Mouse (Mus musculus): Measurements from ENCODE around the gene Ceacam19. TPM values are rescaled to one million over a fixed set of nuclear protein-coding genes. Genes with fewer than 3 reads are reported as not detected.

The Ceacam19 gene
- polyA plus RNA-seq, 1 experiment, result 0.30 TPM

DNA sequence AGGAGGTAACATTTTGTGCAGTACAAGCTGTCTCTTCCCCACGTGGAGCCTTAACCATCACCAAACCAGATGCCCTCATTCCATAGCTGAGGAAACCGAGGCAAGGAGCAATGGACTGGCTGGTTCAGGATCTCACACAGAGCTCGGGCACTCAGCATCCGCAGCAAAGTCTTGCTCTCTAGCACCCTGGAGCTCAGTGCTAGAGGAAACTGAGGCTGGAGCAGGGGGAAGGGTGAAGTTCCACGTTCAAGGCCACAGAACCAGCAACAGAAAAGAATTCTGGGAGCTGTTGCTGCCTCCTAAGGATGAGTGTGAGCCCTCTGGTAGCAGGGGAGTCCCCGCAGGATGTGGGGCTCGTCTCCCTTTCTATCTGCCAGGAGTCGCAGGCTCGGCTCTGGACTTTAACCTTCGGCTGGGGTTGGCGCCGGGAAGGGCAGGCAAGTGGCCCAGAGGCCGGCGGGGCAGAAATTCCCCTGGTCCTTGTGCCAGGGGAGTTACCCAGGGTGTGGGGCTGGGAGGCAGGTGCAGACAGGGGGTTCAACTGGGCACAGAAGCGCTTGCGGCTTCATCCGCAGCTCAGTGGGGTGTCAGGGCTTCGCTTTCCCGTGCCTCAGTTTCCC lies 44.8 kb downstream of the Ceacam19 start:
- Histone ChIP-seq H3K36me3 (ENCODE audit: control insufficient read depth, insufficient read depth, low read length) (no peaks in the 10 kb centered on the region), H3K4me3 (ENCODE audit: control insufficient read depth, insufficient read depth, low read length) (no peak overlapping the region), H3K27me3 (ENCODE audit: control insufficient read depth, insufficient read depth, low read length) (no peaks in the 10 kb centered on the region), H3K4me1 (replicated peaks; ENCODE audit: control insufficient read depth, insufficient read depth, low read length) (peaks cover 60% of the 10 kb centered on the region), H3K27ac (ENCODE audit: control insufficient read depth, insufficient read depth, low read length) (no peak overlapping the region)
- WGBS, result 78% methylated on average over 19 of the region's 19 CpGs
- DNase-seq, result no peak
- TF ChIP-seq CTCF (IDR thresholded peaks at IDR 0.05; ENCODE audit: borderline replicate concordance, control insufficient read depth, extremely low read depth, insufficient read depth, low read length, poor library complexity), result no peak
- TF ChIP-seq POLR2A (IDR thresholded peaks at IDR 0.05; ENCODE audit: control insufficient read depth, extremely low read depth, insufficient read depth, low read length, poor library complexity), result no peak

DNA sequence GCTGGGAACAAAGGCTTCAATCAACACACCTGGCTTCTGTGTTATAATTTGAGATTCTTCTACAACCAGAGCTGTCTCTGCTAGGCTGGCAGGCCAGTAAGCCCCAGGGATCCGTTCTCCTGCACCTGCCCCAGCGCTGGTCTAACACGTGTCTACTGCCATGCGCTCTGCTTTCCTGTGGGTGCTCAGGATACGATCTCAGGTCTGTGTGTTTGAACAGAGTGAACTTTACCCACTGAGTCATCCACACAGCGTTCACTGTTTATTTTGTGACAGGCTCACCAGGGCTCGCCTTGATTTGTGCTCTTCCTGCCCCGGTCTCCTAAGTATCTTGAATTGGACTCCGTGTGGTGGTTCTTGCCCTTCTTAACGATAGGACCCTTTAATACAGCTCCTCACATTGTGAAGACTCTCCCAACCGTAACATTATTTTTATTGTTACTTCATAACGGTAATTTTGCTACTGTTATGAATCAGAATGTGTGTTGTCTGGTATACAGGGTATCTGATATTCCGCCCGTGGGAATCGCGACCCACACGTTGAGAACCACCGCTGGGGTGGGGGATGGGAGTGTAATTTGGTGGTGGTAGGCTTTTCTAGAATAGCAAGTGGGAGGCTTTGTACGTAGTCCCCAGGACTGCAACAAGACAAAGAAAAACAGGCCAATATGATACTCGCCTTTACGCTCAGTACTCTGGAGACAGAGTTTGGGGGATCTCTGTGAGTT lies 45.9 kb downstream of the Ceacam19 start:
- Histone ChIP-seq H3K27ac (ENCODE audit: control insufficient read depth, insufficient read depth, low read length) (peak overlapping the region; percentile 45; the same call in 1 of the 2 replicates), H3K27me3 (ENCODE audit: control insufficient read depth, insufficient read depth, low read length) (no peaks in the 10 kb centered on the region), H3K36me3 (ENCODE audit: control insufficient read depth, insufficient read depth, low read length) (no peaks in the 10 kb centered on the region), H3K4me3 (ENCODE audit: control insufficient read depth, insufficient read depth, low read length) (no peak overlapping the region), H3K4me1 (replicated peaks; ENCODE audit: control insufficient read depth, insufficient read depth, low read length) (peaks cover 52% of the 10 kb centered on the region)
- TF ChIP-seq POLR2A (IDR thresholded peaks at IDR 0.05; ENCODE audit: control insufficient read depth, extremely low read depth, insufficient read depth, low read length, poor library complexity) (no peak), CTCF (IDR thresholded peaks at IDR 0.05; ENCODE audit: borderline replicate concordance, control insufficient read depth, extremely low read depth, insufficient read depth, low read length, poor library complexity) (no peak)
- peak; percentile 65 for DNase-seq
- WGBS, result 56% methylated on average over 21 of the region's 21 CpGs

DNA sequence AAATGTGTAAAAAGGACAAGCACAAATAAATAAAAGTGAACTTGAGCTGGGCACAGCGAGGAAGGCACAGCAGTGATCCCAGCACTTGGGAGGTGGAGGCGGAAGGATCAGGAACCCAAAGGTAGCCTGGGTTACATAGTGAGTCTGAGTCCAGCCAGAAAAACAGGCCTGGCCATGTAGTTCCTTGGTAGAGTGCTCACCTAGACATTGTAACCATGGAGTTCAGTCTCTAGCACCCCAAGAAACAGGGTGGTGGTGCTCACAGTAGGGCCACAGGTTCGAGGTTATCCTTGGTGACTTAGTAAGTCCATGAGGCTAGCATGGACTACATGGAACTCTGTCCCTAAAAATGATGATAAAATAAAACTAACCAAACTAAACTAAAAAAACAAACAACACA lies 46.8 kb downstream of the Ceacam19 start:
- no peak overlapping the region for H3K4me3 ChIP-seq (ENCODE audit: control insufficient read depth, insufficient read depth, low read length)
- peaks cover 49% of the 10 kb centered on the region for H3K4me1 ChIP-seq (replicated peaks; ENCODE audit: control insufficient read depth, insufficient read depth, low read length)
- H3K27ac ChIP-seq (ENCODE audit: control insufficient read depth, insufficient read depth, low read length), result no peak overlapping the region; the same call in 1 of the 2 replicates
- no peaks in the 10 kb centered on the region for H3K36me3 ChIP-seq (ENCODE audit: control insufficient read depth, insufficient read depth, low read length)
- no peaks in the 10 kb centered on the region for H3K27me3 ChIP-seq (ENCODE audit: control insufficient read depth, insufficient read depth, low read length)
- WGBS, result 97% methylated on average over 3 of the region's 3 CpGs
- TF ChIP-seq POLR2A (IDR thresholded peaks at IDR 0.05; ENCODE audit: control insufficient read depth, extremely low read depth, insufficient read depth, low read length, poor library complexity) (no peak), CTCF (IDR thresholded peaks at IDR 0.05; ENCODE audit: borderline replicate concordance, control insufficient read depth, extremely low read depth, insufficient read depth, low read length, poor library complexity) (no peak)
- no peak for DNase-seq

DNA sequence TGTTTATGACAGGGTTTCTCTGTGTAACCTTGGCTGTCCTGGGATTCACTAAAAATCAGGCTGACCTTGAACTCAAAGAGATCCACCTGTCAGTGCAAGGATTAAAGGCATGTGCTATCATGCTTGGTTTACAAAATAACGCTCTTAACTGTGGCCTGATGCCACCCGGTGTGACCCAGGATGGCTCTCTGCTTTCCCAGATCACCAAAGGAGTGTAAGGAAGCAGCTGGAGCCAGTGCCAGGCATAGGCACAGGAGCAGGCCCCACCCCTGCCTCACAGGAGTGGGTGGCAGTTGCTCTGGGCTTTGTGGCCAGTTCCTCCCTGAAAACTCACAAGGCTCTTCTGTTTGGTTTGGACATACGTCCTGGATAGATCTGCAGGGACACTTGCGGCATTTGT lies 47.4 kb downstream of the Ceacam19 start:
- peaks cover 43% of the 10 kb centered on the region for H3K4me1 ChIP-seq (replicated peaks; ENCODE audit: control insufficient read depth, insufficient read depth, low read length)
- no peak overlapping the region; the same call in 1 of the 2 replicates for H3K27ac ChIP-seq (ENCODE audit: control insufficient read depth, insufficient read depth, low read length)
- H3K36me3 ChIP-seq (ENCODE audit: control insufficient read depth, insufficient read depth, low read length), result no peaks in the 10 kb centered on the region
- 93% methylated on average over 4 of the region's 4 CpGs for WGBS
- H3K4me3 ChIP-seq (ENCODE audit: control insufficient read depth, insufficient read depth, low read length), result no peak overlapping the region
- DNase-seq, result no peak
- H3K27me3 ChIP-seq (ENCODE audit: control insufficient read depth, insufficient read depth, low read length), result no peaks in the 10 kb centered on the region
- no peak for TF ChIP-seq CTCF (IDR thresholded peaks at IDR 0.05; ENCODE audit: borderline replicate concordance, control insufficient read depth, extremely low read depth, insufficient read depth, low read length, poor library complexity)
- no peak for TF ChIP-seq POLR2A (IDR thresholded peaks at IDR 0.05; ENCODE audit: control insufficient read depth, extremely low read depth, insufficient read depth, low read length, poor library complexity)

DNA sequence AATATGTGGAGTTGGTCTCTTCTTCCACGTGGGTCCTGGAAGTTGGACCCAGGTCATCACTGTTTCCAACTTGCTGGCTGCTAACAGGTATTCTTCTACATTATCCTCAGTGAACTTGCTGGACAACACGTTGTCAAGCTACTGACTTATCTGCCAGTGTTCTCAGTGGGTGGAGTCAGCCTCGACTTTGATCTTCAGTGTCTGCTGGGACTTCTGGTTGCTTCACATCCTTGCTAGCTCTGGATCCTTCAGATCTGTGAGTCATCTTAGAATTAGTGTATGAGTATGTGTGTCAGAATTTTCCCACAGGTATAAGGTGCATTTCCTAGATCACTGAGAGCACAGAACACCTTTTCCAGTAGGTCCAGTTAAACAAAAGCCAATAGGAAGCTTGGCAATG lies 50.9 kb downstream of the Ceacam19 start:
- DNase-seq, result no peak
- Histone ChIP-seq H3K4me1 (replicated peaks; ENCODE audit: control insufficient read depth, insufficient read depth, low read length) (peaks cover 14% of the 10 kb centered on the region), H3K36me3 (ENCODE audit: control insufficient read depth, insufficient read depth, low read length) (no peaks in the 10 kb centered on the region), H3K4me3 (ENCODE audit: control insufficient read depth, insufficient read depth, low read length) (no peak overlapping the region), H3K27ac (ENCODE audit: control insufficient read depth, insufficient read depth, low read length) (no peak overlapping the region), H3K27me3 (ENCODE audit: control insufficient read depth, insufficient read depth, low read length) (no peaks in the 10 kb centered on the region)
- WGBS, result 37% methylated on average over 3 of the region's 3 CpGs
- TF ChIP-seq CTCF (IDR thresholded peaks at IDR 0.05; ENCODE audit: borderline replicate concordance, control insufficient read depth, extremely low read depth, insufficient read depth, low read length, poor library complexity) (no peak), POLR2A (IDR thresholded peaks at IDR 0.05; ENCODE audit: control insufficient read depth, extremely low read depth, insufficient read depth, low read length, poor library complexity) (no peak)

DNA sequence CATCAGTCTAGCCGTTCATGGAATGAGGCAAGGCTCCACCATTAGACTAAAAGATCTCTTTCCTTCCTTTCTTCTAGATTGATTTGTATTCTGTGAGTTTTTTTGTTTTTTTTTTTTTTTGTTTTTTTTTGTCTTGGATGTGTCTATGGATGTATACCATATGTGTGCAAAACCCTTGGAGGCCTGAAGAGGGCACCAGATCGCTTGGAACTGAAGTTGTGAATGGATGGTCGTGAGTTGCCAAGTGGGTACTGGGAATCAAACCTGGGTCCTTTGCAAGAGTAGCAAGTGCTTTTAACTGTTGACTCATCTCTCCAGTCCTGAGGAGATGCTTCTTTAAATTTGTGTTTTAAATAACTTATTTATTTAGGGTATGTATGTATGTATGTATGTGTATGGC lies 53.7 kb downstream of the Ceacam19 start:
- DNase-seq, result no peak
- H3K27ac ChIP-seq (ENCODE audit: control insufficient read depth, insufficient read depth, low read length), result no peak overlapping the region
- 93% methylated on average over 3 of the region's 3 CpGs for WGBS
- H3K36me3 ChIP-seq (ENCODE audit: control insufficient read depth, insufficient read depth, low read length), result no peaks in the 10 kb centered on the region
- no peak overlapping the region for H3K4me3 ChIP-seq (ENCODE audit: control insufficient read depth, insufficient read depth, low read length)
- H3K27me3 ChIP-seq (ENCODE audit: control insufficient read depth, insufficient read depth, low read length), result no peaks in the 10 kb centered on the region
- no peak for TF ChIP-seq POLR2A (IDR thresholded peaks at IDR 0.05; ENCODE audit: control insufficient read depth, extremely low read depth, insufficient read depth, low read length, poor library complexity)
- no peak for TF ChIP-seq CTCF (IDR thresholded peaks at IDR 0.05; ENCODE audit: borderline replicate concordance, control insufficient read depth, extremely low read depth, insufficient read depth, low read length, poor library complexity)
- H3K4me1 ChIP-seq (replicated peaks; ENCODE audit: control insufficient read depth, insufficient read depth, low read length), result peaks cover 13% of the 10 kb centered on the region

All from thymus, adult 2 months (tissue).